Mouse (Mus musculus) T-cell, adult 2 months (primary cell): ENCODE measurements at regions not wholly inside any gene's neighbourhood (a gene's known extent, or its start where the extent isn't known, plus 50 kb on each side); places are given as distances from the start of the nearest gene placed in this dataset.
"Not testable (repeated sequence)": the region's sequence is repeated elsewhere in the genome, so short reads cannot be mapped to it uniquely, and the experiment has no call there.

Source experiments
- DNase-seq: peaks from one replicate; pipeline ENCODE4 v3.0.0; 2022; ENCODE audit warnings: low spot score

DNA sequence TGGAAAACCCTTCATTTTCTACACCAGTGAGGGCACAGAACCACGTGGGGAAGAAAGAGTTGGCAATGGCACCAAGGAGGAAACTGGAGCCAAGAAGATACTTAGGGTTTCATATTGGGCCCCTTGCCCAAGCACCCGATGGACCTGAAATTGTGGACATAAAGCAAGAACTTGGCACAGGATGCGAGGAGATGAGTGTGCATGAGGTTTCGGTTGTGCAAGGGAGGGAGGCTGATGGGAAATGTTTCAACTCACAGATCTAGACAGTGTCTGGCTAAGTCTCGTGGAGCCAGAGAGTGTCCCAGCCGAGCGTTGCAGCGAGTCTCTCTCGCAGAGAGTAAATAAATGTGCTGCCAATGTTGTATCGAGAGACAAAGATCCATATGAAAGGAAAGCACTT, 323.4 kb upstream of the Maf start:
- DNase-seq = no peak

DNA sequence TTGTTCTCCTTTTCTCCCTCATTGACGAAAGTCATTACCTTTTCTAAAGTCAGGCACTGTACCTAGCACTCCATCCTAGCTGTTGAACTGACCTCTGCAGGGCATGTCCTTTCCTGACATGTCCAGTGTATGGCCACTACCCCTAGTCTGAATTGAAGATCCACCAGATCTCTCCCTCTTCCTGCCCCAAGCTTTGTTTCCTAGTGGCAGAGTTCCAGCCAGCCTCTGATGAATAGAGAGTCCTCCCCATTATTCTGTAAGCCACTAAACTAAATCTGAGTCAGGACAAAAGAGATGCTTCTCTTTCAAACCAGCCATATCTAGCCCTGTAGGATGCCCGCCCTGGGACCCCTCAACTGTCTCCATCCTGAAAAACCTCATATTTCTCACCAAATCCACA, 317.7 kb upstream of the Maf start:
- no peak for DNase-seq

DNA sequence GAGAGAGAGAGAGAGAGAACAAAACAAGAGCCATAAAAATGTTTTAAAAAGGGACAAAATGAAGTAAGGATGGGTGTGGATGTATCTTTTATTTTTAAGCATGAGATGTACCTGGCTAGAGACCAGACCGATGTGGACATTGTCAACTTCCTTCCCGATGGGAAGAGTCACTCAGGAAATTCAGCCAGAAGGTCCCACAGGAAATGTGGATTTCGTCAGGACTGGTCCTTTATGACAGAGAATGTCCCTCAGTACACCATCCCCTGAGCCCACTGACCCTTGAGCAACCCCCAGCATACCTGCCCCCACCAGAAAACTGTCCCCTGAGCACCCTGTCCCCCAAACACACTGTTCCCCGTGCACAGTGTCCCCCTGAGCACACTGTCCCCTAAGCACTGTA, 317.2 kb upstream of the Maf start:
- DNase-seq = no peak

DNA sequence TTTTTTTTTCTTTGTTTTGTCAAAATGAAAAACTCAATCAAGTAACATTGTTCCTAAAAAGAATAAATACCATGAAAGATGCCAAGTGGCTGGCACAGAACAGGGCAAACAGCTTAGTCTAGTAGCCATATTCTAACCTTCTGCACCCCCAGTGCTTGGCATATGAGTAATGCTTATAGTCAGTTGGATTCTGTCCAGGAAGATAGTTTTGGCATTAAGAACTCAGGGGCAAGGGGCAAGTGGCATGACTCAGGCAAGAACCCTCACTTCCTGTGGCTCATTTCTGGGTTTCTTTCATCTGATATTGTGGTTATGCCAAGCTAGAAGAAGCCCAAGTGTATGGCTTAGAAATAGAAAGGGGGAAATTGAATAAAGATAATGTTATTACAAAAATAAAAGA, 314.1 kb upstream of the Maf start:
- DNase-seq = no peak

DNA sequence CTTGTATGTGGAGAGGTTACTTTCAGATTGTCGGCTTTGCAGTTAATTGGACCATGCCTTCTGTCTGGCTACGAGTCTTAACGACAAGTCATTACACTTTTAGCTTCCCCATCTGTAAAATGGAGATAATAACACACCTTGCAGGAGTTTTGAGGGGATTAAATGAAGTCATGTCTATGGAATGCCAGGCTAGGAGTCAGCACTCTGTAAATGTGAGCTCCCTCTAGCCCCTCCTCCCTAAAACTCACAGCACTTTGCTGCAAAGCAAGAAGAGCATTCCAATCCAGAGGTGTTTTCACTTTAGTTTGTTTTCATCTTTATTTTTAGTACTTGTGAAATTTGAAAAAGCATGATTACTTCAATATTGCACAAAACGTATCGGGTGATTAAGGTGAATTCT, 287.7 kb upstream of the Maf start:
- no peak for DNase-seq

DNA sequence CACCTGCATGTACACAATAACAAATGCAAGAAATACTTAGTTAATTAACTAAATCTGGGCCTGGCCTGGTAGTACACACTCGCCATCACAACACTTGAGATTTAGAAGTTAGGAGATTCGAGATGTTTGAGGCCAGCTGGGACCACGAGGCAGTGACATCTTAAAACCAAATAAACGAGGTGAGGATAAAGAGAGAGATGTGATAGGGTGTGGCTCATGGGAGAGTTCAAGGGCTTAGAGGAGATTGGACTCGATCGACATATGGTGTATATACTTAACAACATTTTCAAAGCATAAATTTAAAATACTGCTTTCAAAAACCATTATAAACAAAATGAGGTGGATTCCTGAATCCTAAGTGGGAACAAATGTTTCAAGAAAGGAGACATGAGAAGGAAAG, 284.4 kb upstream of the Maf start:
- DNase-seq = no peak

DNA sequence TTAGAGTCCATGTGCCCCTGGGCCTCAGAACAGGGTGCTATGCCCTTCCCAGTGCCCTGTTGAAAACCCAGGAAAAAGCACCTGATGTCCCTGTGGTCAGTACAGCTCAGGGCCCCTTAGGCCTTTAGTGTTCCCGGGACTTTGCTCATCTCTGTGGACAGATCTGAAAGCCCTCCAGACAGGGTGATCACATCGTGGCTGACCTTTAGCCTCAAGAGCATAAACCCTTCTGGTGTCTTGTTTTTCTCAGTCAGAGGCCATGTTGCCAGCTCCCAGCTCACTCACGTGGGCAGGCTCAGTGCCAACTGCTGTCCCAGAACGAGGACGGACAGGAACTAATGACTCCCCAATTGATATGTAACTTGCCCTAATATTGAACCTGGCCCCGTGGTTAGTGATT, 275.8 kb upstream of the Maf start:
- no peak for DNase-seq

DNA sequence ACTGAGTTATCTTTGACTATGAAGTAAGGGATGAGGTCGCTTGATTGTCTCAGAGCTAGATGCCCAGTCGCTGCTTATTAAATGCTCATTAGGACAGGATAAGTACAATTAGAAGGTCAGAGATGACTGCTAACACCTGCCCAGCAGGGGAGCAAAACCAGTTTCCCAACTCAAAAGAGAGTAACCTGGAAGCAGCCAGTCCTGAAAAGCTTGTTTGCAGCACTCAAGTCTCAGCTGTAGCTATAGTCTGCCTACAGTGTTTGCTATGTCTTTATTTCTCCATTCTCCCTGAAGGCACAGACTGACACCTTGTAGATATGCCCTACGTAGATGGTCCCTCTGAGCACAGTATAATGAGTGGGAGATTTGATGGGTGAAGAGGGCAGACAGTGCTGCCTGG, 274.7 kb upstream of the Maf start:
- no peak for DNase-seq

DNA sequence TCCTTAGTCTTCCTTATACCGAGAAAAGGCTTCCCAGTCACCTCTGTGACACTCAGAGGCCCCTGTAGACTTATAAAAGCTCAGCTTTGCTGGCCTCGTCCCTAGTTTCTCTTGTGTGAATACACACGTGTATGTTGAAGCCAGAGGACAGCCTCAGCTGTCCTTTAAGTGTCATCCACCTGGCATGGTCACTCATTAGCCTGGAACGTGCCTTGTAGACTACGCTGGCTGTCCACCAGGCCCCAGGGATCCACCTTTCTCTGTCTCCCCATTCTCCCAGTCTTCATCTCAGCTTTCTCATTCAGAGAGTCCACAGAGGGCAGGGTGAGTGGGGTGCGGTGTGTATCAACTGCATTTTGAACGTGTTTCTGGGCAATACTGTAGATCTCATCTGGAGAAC, 273.8 kb upstream of the Maf start:
- DNase-seq = no peak

DNA sequence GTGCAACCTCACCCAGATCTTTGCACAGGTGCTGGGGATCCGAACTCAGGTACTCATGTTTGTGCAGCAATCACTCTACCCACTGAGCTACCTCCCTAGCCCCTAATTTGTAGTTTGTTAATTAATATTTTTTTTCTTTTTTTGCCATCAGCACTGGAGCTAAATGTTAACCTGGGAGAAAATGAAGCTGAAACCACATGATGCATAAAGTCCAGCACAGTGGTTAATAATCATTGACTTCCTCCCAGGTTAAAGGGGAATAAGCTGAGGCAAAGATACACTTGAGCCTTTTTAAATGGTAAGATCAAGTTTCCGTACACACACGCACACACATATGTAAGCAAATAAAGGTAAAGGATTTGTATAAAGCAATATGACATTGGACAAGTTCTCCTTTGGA, 273.0 kb upstream of the Maf start:
- DNase-seq = no peak

DNA sequence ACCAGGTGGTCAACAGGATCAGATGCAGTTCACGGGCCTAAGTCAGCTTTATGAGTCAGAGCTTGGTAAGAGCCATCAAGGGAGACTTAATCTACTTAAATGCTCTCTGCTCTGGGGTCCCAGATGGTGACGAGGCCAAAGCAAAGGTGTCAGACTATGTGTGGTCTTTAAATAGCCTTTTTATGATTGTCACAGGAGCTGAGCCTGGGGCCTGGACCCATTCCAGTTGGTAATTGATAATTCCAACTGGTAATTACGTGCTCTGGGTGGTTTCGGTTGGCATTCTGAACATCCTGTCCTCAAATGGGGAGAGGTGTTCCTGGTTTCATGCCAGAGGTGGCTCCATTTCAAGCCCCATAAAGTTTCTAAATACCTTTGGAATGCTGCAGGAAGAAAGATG, 269.6 kb upstream of the Maf start:
- no peak for DNase-seq

DNA sequence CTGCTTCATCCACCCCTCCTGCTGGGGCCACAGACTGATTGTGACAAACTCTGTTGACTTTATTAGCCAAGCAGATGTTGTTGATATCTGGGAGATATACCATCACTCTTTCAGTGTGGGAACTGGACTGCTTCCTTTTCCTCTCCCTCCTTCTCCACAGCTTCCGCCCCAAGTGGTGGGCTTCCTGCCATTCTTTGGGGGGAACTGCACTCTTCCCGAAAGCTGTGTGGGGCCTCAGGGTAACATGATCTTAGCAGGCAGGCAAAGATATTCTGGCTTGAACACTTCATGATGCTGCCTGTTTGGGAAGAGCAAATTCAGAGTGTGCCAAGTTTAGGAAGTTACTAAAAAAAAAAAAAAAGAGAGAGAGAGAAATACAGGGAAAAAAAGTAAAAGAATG, 267.1 kb upstream of the Maf start:
- no peak for DNase-seq

DNA sequence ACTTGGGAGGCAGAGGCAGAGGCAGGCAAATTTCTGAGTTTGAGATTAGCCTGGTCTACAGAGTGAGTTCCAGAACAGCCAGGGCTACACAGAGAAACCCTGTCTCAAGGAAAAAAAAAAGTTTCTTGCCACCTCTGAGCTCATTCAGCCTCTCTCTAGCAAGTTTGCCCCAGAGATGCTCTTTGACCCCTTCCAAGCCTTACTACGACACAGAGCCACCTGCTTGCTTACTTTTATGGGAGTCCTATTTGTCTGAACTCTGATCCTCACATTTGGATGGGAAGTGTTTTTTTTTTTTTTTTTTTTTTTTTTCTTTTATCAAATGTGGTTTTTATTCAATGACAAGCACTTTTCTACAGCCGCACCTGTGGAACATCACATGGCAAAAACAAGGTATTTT, 263.8 kb upstream of the Maf start:
- not testable (repeated sequence) for DNase-seq

DNA sequence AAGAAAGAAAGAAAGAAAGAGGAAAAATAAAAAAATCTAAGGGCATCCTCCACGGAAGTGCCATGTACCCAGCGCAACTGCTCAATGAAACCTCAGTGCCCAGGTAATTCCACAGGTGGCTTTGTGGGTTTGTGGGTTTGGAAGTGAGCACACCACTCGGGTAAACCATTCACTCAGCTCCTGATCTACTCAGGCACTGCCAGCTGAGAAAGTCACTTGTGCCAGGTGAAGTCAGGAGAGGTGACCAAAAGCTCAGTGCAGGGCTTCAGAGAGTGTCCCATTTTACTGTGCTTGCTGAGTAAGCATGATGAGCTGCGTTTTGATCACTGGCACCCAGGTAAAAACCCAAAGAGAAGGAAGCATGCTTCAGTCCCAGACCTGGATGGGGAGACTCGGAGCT, 260.5 kb upstream of the Maf start:
- DNase-seq = no peak

DNA sequence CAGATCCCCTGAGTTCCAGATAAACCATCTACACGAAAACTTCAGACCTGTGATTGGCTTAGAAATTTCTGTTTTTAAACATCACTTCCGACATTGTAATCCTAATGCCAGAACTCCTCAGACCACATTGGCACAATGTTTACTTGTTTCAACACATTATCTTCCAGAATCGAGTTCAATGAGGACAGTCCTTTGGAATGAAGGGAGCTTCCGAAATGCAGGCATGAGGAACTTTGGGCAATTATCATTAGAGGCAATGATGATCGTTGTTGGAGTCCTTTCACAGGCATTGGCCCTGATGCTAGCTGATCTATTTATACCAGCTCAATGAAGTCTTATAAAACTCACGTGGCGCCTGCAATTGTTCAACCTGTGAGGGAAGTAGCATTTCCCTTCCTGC, 258.4 kb upstream of the Maf start:
- no peak for DNase-seq

DNA sequence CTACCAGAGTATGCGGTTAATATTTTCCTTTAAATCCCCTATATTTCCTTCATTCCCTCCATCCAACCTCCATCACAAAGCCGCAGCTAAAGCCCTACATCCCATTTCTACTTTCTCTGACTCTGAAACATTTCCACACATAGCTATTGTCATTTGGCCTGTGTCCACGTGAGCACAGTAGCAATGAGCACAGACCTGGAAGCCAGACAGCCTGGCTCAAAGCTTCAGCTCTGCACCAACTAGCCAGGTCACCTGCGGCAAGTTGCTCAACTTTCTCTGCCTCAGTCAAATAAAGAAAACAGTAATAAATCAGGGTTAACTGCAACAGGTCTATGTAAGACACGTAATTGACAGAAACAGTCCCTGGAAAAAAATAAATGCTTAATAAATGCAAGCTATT, 247.8 kb upstream of the Maf start:
- DNase-seq = no peak

DNA sequence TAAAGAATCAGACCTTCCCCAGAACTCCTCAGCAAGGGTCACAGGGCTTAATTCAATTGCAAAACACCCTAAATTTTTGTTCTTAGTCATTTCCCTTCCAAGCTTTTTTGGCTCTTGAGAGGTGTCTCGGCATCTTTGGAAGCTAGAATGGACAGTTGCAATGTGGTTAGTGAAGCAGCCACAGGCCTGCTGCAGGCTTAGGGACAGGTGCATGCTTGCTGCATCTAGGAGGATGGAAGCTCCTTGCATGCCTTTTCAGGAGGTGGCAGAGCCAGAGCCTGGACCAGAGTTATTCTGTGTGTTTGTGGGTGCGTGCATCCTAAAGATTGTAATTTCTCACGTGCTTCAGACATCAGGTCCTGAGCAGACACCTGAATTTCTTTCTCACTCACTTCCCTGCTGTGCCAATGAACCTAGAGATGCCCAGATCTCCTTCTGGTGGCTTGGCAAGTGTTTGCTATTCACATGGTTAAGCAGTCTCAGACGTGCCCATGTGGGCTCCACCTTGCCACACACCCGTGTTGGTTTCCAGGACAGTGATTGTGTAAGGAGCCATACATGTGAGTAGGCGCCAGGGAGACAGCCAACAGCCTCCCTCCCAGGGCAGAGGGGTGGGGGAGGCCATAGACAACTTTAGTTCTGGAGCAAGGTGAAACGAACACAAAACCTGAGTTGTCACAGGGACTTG, 246.3 kb upstream of the Maf start:
- DNase-seq = no peak

DNA sequence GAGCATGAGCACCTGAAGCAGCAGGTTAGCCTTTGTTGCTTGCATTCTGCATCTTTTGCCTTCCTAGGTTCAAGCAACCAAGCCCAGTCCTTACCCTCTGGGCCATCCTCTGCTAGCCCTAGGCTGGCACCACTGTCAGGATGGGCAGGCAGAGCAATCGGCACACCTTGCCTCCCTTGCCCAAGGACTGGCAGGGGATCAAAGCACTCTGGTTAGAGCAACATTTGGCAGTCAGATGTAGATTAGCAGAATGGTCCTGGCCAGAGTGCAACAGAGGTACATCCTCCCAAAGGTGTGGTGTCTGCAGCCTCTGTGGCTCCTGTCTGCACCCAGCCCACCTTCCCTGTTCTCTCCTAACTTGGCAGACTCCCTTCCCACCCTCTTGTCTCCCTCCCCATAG, 244.9 kb upstream of the Maf start:
- DNase-seq = no peak

DNA sequence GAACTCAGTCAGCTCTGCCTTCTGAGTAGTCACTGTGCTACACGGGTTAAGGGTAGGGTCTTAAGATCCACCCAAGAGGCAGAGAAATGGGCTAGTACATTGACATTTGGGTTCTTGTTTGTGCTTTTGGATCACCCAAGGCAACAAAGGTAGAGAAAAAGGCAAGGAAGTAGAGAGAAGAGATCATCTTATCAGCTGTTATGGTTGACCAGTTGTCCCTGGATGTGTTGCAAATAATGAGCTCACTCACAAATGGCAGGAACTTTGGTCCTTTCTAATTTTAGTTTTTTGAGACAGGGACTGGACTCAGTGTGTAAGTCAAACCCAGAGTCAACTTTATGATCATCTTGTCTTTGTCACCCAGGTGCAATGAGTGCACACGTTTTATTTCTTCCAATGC, 241.3 kb upstream of the Maf start:
- DNase-seq = no peak

DNA sequence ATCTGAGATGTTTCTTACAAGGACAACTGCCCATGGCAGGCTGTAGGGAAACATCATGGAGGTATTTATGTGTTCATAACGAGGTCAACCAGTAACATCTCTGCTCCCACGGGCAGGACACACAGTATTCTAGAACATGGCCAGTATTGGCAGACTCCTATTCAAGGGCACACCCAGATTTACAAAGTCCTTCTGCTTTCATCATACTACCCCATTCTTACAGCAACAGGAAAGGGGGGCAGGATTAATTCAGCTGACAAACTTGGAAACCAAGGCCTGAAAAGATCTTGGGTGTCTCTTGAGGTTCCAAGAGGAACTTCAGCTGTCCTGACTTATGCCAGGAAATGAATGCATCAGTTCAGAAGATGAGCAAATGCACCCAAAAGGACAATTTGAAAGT, 240.4 kb upstream of the Maf start:
- no peak for DNase-seq

DNA sequence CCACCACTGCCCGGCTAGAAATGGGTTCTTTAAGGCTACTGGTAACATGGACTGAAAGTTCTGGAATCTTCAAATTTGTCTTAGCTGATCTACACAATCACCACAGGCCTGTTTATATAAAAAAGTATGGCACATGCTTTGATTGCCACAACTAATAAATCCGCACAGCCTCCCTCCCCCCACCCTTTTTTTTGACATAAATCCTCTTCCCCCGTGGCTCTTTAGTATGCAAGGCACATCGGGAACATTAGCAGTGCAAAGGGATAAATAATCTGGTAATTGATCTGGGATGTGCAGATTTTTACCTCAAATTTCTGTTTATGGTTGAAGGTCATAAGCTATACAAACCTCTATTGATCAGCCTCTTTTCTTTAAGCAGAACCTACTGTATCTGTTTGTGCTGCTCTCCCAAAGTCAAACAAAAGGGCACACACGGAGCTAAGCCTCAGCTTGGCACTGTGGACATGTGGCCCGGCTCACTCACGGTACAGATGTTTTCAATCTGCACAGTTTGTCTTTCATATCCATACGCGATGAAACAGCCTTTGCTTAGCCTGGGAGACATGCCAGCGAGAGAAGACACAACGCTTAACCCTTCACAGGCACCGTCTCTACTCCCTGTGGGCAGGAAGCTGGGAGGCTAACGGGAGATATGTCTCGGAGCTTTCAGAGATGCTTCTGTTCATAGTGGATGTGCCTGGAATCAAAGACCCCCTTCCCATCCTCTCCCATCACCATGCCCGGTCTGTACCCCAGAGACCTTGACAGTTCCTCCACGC, 235.3 kb upstream of the Maf start:
- no peak for DNase-seq

DNA sequence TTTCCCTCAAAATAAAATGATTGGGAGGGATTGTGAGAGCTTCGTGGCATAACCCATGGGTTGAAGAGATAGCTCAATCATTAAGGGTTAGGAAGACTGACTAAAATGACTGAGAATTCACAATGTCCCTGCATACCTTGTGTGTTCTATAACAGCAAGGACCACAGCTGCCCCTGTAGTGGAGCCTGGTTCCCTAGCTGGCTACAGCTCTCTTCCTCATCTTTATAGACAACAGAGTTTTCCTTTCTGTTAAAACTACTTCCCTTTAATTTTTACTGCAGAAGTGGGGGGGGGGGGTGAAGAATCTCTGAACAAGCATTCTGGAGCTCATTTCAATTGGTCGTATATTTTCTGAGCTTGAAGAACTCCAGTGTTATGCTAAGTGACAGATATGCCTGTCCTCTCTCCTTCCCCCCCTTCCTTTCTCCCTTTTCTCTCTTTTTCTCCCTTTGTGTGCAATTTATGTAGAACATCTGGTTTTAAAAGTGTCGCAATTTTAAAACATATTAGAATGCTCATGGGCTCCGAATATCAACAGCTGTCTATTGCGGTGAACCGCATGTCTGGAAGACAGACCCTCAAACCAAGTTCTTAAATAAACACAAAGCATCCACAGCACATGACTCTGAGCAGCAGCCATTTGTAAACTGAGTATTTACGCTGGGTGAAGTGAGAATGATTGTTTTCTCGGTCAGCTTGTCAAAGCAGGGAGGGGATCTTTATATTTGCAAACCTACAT, 222.0 kb upstream of the Maf start:
- no peak for DNase-seq

DNA sequence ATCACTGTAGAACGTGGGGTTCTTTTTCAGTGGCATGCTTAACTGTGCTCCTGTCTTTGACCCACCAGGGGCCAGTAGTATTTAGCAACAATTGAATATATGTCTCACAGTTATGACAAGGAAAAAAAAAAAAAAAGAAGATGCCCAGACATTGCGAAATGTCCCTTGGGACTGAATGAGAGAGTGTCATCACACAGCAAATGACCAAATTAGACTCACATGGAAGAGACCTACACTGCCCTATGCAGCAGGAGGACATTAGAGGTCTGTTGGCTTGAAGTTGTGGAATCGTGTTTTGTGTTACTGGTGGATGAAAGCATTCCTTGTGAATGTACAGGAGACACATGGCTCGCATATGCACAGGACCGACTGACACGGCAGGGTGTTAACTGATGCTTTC, 214.3 kb upstream of the Maf start:
- no peak for DNase-seq
